Mouse (Mus musculus) 3134 (cell line): ENCODE measurements around the gene Yy1.
A peak's percentile ranks its signal among the peaks of the same experiment; 100 is the strongest.
"Not testable (repeated sequence)": the region's sequence is repeated elsewhere in the genome, so short reads cannot be mapped to it uniquely, and the experiment has no call there.

Experiments used
- DNase-seq: peaks from one replicate; pipeline ENCODE4 v3.0.0-alpha.2; 2011; ENCODE audit warnings: low spot score; ENCODE audit not compliant: insufficient read length; ENCODE audit errors: extremely low read depth

Gene Yy1

DNA sequence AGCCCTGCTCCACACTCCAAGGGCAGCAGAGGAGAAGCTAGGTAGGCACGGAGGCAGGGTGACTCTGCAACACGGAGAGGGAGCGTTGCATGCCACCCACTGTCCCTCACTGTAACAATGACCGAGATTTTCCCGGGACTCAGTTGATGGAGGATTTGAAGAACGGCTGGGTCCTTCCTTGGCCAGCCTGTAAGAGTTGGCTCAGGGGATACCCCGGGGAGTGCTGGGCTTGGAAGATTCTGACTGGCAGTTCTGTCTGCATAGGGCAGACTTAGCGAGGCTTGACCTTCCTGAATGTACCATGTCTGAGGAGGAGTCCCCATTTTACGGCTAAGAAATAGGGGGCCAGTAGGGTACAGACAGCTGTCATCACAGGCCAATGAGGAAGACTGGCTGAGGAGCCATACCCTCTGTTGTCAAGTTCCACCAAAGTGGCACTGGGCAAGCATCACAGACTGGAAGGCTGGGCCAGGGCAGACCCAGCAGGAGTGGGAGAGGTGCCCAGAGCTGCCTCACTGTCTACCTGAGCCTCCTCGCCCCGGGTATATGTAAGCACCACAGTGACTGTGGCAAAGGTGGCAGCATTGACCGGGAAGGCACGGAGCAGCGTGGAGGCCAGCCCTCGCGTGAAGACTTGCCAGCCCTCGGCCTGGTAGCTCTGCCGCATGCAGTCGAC is 33.6 kb downstream of the Yy1 start:
- no peak for DNase-seq

GRCm38 (mm10) chr12:108826958-108827535 is 34.3 kb downstream of the Yy1 start:
- DNase-seq, result no peak

DNA sequence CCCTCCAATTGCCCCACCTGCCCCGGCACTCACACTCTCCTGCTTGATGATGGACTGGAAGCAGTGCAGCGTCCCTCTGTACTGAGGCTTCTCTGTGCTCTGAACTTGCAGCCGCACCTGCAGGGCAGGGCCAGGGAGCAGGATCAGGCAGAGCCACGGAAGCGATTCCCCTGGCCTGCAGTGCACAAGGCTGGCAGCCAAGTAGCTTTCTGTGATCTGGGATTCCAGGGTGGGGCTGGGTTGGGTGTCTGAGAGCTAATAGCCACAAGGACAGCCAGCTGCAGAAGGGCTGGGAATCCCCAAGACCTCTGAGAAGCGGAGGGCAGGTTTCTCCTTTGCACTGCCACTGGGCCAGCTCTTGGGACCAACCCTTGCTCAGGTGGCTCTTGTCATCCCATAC is 34.9 kb downstream of the Yy1 start:
- DNase-seq, result no peak

- DNase-seq, result no peak
These were observed 36.9 kb downstream of the Yy1 start for GRCm38 (mm10) chr12:108829636-108830035.

DNA sequence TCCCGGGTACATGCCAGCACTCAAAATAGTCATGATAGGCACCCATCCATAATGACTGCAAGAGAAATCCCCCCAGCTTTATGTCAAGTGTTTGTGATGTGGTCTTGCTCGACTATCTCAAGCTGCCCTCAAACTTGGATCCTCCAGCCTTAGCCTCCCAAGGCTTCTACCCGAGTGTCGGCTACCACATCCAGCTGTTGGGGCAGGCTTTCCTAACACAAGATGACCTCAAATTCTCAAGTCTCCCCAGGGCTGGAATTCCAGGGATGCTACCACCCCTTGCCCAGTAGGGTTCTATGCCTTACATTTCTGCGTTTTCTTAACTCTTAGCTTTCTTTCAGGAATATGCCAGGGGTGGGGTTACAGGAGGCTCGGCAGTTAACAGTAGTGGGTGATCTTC is 37.6 kb downstream of the Yy1 start:
- DNase-seq, result no peak

DNA sequence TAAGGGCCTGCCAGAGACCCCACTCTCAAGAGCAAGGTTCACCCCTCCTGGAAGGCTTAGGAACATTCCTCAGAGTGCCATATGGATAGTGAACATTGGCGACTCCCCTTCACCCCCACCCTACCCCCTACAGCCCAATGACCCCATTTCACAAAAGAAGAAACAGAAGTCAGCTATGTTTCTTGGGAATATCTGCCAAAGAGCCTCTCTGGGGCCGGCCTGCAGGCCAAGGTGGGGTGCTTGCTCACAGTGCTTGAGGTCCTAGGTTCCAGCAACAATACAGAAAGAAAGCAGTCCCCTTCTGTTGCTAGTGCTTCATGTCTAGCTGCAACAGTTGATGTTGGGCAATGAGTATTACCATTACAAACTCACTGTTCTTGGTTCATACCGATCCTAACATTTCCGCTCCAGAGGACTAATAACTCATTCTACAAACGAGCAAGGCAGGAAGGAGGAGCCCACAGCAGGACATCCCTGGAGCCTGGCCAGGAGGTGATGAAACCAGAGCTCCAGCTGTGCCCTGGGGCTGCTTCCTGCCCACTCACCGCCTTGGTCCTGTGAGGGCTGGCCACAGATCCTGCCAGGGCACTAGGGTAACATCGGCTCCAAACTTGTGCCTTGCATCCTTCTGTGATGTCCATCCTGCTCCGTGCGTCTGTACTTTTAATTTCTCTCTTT is 39.3 kb downstream of the Yy1 start:
- DNase-seq, result peak; percentile 84

DNA sequence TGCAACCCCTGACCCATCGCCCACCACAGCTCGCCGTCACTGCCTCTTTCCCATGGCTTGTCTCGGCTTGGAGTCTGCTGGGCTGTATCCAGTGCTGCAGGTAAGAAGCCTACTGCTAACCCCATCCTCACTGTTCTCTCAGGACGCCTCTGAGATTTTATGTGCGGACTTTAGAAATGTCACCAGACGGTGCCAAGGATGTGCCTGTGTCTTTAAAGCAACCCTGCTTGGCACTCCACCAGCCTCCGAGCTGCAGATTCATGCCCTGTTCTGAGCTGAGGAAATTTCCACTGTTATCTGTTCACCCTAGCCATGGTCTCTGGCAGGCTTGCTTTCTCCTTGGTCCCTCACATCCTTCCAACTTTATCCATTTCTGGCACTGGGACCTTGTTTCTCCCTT is 40.1 kb downstream of the Yy1 start:
- no peak for DNase-seq

- DNase-seq, result no peak
These were observed 40.6 kb downstream of the Yy1 start for GRCm38 (mm10) chr12:108833408-108833807.

- no peak for DNase-seq
These were observed 41.6 kb downstream of the Yy1 start for GRCm38 (mm10) chr12:108834337-108834736.

DNA sequence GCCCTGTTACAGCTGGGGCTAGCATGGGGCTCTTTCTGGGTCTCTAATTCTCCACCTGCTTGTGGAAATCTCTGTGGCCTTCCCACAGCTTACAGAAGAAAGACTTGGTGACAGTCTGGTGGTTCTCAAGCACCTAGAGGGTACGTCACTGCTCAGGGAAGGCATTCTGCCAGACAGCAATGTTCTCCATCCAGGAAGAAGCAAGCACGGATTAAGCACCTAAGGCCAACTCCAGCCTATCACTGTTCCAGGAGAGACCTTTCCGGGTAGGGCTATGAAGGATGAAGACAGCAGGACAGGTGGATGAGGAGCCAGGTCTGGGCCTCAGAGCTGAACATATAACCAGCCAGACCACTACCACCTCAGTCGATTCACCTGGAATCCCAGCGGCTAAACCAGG is 42.0 kb downstream of the Yy1 start:
- no peak for DNase-seq

DNA sequence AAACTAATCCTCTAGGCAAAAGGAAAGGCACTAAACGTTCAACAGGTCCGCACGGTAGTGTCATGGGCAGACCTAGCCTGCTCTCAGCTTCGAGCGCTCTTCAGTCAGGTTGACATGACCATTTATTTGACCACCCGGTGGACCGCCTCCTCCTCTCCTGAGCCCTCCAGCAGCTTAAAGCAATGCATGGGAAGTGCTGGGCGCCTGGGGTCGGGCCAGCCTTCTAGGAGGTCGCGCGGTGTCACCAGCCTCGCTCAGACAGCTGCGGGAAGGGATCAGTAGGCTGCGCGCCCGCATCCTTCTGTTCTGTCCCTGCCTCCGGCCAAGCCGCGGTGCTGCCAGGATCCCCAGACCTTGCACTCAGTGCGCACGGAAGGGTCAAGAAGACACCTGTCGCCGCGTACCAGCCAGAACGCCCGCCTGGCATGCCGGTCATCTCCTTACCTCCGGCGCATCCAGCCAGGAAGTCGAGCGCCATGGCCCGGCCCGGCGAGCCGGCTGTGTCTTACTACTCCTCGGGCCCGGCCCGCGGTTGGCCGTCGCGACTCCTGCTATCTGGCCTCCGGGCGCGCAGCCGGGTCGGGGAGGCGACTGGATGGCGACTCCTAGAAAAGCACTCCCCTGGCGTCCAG is 42.6 kb downstream of the Yy1 start:
- DNase-seq, result no peak

- DNase-seq, result peak; percentile 97
These were observed 43.2 kb downstream of the Yy1 start, which contains the start of the genes Slc25a29 and Slc25a47 for GRCm38 (mm10) chr12:108835840-108836409. Slc25a29 (minus strand) TSS chr12:108835883. Slc25a47 (plus strand) TSS chr12:108836046.

GRCm38 (mm10) chr12:108836722-108837121 is 43.9 kb downstream of the Yy1 start:
- no peak for DNase-seq

GRCm38 (mm10) chr12:108841181-108841580 is 48.4 kb downstream of the Yy1 start:
- no peak for DNase-seq

DNA sequence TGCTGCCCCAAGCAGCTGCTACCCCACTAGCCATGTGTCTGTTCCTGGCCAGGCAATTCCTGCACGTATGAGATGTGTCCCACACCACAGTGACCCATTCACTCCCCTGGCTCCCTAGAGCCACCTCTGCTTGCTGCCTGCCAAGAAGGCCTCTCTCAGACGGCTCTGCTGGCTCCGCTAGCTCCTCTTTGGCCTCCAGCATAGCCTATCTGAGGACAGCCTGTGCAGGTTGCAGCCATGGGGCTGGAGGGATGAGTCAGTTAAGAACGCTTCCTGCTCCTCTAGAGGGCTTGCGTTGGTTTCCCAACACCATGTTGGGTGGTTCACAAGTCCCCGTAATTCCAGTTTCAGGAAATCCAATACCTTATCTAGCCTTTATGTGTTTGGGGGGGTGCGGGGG is 49.9 kb downstream of the Yy1 start:
- no peak for DNase-seq

GRCm38 (mm10) chr12:108848033-108848432 is 55.3 kb downstream of the Yy1 start:
- not testable (repeated sequence) for DNase-seq

- no peak for DNase-seq
These were observed 56.8 kb downstream of the Yy1 start for GRCm38 (mm10) chr12:108849488-108850022.

- no peak for DNase-seq
These were observed 57.4 kb downstream of the Yy1 start for GRCm38 (mm10) chr12:108850129-108850528.

DNA sequence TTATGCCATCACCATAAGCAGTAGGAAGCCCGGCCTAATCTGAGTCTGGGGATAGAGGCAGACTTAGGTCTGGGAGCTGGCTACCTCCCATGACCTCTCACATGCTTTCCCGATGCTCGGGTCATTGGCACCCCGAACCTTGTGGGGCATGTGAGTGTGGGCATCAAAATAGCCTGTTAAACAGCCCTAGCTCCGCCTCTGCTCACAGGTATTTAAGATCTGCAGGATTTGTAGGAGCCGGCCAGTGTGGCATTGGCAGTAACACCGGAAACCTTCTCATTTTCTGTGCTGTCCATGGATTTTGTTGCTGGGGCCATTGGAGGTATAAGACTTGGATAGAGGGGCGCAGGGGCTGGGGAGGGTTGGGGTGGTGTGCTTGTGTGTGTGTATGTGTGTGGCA is 58.1 kb downstream of the Yy1 start:
- no peak for DNase-seq

DNA sequence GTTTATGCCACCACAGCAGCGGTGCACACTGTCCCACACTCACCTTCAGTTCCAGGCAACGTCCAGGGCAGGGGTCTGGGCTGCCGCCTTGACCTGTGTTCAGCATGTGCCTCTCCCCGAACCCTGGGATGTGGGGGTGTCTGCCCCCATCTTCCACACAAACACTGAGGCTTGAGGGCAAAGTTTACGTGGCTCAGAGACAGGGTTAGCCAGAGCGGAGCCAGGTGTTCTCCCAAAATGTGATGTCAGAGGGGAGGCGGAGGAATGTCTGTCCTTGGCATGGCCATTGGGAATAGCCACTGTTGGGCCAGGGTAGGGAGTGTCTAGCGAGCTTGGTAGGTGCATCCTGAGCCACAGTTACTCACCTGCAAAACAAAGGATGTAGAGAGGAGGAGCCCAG is 60.0 kb downstream of the Yy1 start:
- DNase-seq, result no peak

- DNase-seq, result no peak
These were observed 62.3 kb downstream of the Yy1 start for GRCm38 (mm10) chr12:108855081-108855480.
